Mouse (Mus musculus) cerebellum, adult 18-20 months (tissue): ENCODE data around the gene Abcb8.
"Not testable (repeated sequence)": the region's sequence is repeated elsewhere in the genome, so short reads cannot be mapped to it uniquely, and the experiment has no call there.

Experiments
- DNase-seq, 2 experiments: peaks; one replicate each; pipeline ENCODE4 v3.0.0; 2021

Gene Abcb8

DNA sequence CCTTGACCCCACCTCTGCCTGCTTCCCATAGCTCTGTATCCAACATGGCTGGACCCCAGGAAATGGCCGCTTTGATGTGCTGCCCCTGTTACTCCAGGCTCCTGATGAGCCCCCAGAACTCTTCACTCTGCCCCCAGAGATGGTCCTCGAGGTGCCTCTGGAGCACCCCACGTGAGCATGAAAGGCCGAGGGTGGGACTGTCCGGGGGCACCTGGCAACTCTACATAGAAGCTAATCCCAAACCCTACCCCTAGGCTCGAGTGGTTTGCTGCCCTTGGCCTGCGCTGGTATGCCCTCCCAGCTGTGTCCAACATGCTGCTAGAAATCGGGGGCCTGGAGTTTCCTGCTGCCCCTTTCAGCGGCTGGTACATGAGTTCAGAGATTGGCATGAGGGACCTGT lies 23.7 kb upstream of the Abcb8 start:
- no peak for DNase-seq

DNA sequence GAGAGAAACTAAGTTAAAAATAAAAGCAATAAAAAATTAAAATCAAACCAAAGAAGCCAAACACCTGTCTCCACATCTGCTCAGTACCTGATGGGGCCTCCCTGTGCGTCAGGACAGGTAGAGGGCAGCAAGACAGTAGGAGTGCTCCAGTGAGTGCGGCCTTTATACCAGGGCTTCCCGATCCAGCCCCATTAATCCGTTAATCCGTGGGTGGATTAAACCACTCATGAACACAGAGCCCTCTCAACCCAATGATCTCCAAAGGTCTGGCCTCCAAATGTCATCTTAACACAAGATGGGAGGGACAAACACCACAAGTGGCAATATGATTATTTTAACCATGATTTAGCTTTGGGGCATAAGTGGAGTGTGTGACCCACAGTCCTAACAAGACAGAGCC lies 19.7 kb upstream of the Abcb8 start:
- no peak for DNase-seq

- DNase-seq, result no peak
Observed at GRCm38 (mm10) chr5:24374216-24374615, 19.2 kb upstream of the Abcb8 start.

DNA sequence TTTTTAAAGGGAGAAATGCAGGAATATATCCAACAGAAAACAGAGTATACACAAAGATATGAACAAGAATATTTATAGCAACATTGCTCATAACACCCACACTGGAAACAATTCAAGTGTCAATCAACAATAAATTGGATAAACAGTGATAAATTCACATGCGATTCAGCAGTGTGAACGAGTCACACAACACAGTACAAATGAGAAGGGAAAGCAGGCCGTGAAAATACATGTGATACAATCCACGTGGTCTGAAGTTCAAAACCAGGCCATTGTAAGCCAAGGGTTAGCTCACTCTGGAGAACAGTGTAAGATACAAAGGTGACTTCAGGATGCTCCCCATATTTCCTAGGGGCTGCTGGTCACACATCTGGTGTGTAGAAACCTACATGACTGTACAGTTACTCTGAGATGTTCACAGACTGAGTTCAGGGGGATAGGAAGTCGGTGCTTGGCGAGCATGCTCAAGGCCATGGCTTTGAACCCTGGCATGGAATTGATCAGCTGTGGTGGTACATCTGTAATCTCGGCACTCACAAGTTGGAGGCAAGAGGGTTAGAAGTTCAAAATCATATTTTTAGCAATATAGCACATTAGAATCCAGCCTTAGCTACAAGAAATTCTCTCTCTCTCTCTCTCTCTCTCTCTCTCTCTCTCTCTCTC lies 18.7 kb upstream of the Abcb8 start:
- no peak for DNase-seq

- no peak for DNase-seq
Observed at GRCm38 (mm10) chr5:24378700-24379099, 14.8 kb upstream of the Abcb8 start.

DNA sequence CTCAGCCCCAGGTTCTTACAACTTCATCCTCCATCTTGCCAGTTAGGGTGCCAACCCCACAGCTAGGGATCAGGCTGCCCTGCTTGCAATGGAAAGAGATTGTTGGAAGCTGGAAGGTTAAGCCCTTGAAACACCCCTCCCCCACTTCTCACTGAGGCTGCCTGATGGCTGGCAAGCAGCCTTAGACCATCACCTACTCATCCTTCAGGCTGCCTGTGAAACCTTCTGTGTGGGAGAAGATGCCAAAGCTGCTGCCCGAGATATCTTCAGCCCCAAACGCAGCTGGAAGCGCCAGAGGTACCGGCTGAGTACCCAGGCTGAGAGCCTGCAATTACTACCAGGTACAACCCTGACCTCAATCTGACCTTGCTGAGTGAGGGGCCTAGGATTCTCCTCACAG lies 14.0 kb upstream of the Abcb8 start:
- no peak for DNase-seq

DNA sequence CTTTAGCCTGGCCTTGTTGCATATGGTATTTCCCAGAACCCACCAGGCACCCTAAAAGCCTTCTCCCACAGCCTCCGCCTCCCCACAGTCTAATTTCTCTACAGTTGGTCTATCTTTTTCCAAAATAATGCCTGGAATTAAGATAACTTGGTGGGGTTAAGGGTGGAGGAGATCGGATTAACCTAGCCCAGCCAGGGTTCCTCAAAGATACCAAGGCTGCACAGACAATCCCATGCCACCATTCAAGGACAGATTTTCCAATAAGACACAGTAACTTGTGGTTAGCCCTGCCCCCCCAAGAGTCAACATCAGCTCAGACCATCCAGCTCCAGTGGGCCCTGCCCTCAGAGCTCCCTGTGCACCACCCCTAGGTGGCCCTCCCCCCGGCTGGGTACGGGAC lies 13.0 kb upstream of the Abcb8 start:
- DNase-seq, result no peak

GRCm38 (mm10) chr5:24381486-24381885 lies 12.0 kb upstream of the Abcb8 start:
- DNase-seq, result no peak

DNA sequence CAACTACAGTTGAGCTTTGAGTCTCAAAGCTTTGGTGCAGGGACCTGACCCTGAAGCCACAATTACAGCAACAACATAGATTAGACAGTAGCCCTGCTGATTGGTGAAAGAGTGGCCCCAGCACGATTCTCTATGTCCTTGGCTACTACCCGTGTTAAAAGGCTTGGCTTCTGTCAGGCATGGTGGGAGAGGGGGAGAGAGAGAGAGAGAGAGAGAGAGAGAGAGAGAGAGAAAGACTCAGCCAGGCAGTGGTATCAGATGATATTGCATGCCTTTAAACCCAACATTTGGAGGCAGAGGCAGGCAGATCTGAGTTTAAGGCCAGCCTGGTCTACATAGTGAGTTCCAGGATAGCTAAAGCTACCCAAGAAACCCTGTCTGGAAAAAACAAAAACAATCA lies 11.5 kb upstream of the Abcb8 start:
- no peak for DNase-seq

- peak; percentile 98 for DNase-seq
Observed at GRCm38 (mm10) chr5:24383026-24383859, 10.2 kb upstream of the Abcb8 start.

- DNase-seq, result no peak
Observed at GRCm38 (mm10) chr5:24384407-24384806, 9.1 kb upstream of the Abcb8 start.

DNA sequence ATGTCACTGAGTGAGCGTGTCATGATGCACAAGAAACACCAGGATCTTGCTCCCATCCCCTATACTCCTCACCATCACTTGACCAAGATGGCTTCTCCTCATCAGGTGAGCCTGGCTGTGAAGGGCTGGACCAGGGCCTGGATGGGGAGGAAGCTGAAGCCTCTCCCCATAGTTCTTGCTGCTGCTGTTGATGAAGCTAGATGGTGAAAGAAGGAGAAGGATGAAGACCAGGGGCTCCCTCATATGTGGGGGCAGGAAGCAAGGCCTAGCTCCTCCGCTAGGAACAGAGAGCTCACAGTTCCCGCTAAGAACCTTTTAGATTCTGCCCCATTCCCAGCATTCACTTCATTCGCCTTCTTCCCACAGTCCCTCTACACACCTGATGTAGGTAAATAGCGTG lies 8.1 kb upstream of the Abcb8 start:
- DNase-seq, result no peak

DNA sequence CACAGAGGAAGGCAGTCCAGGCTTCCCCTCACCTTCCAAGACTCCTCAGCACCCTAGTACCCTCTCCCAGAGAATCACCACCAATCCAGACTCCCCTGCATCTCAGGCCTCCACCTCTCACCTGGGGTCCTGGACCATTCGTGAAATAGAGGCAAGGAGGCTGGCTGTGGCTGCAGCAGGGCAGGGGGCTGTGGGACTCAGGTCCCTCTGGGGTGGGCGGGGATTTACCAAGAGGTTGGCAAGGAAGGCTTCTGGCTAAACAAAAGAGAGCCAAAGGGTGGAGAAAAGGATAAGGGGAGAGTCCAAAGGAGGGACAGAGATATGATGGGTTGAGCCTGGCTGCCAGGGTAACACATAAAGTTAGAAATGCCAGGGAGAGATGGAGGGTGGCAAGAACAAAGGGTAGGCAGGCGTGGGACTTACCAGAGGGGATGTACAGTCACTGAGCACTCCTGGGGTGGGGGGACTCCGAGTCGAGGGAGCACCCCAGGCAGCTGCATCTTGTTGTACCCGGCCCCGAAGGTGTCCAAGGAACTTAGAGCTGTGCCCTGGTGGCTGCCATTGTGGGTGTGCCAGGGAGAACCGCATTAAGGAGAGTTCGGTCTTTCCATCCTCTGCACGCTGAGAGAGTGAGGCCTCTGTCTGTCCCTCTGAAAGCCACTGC lies 7.4 kb upstream of the Abcb8 start:
- DNase-seq, result no peak

GRCm38 (mm10) chr5:24387264-24388241 lies 5.9 kb upstream of the Abcb8 start:
- DNase-seq, result peak; percentile 51 to 65

GRCm38 (mm10) chr5:24388246-24388915 lies 5.1 kb upstream of the Abcb8 start:
- no peak for DNase-seq

DNA sequence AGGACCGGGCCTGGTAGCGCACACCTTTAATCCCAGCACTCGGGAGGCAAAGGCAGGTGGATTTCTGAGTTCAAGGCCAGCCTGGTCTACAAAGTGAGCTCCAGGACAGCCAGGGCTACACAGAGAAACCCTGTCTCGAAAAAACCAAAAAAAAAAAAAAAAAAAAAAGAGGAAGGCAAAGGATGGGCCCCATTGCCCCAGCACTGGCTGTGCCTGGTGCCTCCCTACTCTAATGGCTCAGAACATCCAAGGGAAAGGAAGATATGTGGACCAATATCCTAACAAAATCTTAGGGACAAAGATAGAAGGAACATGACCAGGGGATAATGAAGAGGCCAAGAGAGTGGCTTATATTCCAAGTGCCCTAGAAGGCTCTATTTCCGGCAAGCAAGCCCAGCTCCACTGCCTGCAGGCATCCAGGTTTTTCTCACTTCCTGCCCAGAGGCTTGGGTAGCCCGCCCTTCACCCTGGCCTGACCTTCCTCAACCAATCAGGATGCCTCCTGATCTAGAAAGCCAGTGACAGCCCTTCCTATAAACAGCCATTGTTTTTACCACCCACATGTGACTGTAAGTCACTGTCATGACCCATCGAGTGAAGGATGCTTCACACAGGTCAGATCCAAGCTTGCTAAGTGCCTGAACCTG lies 4.3 kb upstream of the Abcb8 start:
- DNase-seq, result no peak

DNA sequence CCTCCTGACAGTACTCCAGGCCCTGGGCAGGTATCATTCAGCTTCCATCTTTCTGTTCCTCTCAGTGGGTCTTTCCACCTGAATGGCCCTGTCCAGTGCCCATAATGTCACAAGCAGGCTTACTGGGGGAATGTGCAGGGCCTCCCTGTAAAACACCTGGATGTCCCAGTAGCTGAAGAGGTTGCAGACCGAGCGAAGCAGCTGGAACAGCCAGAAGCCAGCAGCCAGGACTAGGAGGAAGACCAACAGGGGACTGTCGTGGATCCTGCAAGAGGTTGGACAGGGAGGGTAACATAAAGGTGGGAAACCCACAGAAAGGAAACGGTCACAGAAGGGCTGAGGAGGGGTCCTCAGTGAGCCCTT lies 3.8 kb upstream of the Abcb8 start:
- DNase-seq, result no peak

- DNase-seq, result no peak
Observed at GRCm38 (mm10) chr5:24391864-24392263, 1.6 kb upstream of the Abcb8 start, which contains the start of gene Atg9b. Gene Atg9b (minus strand): TSS chr5:24392143.

GRCm38 (mm10) chr5:24392724-24393123 lies 739 bp upstream of the Abcb8 start:
- DNase-seq, result no peak

GRCm38 (mm10) chr5:24394165-24394894 lies 867 bp downstream of the Abcb8 start:
- peak; percentile 97 to 98 for DNase-seq

DNA sequence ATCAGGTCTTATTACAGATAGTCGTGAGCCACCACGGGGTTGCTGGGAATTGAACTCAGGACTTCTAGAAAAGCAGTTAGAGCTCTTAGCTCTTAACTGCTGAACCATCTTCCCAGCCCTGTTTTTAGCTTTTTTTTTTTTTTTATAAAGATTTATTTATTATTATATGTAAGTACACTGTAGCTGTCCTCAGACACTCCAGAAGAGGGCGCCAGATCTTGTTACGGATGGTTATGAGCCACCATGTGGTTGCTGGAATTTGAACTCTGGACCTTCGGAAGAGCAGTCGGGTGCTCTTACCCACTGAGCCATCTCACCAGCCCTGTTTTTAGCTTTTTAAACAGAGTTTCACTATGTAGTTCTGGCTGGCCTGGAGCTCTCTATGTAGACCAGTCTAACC lies 2.8 kb downstream of the Abcb8 start:
- not testable (repeated sequence) for DNase-seq
